Mouse (Mus musculus) forebrain, embryonic 14.5 days (tissue): ENCODE results near the gene Taf3. TPM values are rescaled to one million over a fixed set of nuclear protein-coding genes. Genes with fewer than 3 reads are reported as not detected.

Experiments
- ATAC-seq: fragments of 200-750 bp; cut with Nextera tagmentation; 2 replicates; pipeline ENCODE4 v1.8.0; 2017; ENCODE audit warnings: mild to moderate bottlenecking, moderate library complexity
- DNase-seq: peaks from one replicate; pipeline ENCODE4 v3.0.0-alpha.2; 2015; ENCODE audit warnings: low spot score
- H3K27ac ChIP-seq: fragments of 300-500 bp; sonication (generic); 2 replicates; pipeline ENCODE4 v1.5.1; 2014; ENCODE audit warnings: low read depth, mild to moderate bottlenecking, control low read depth, low read length, moderate library complexity
- H3K27me3 ChIP-seq: fragments of 300-500 bp; sonication (generic); replicated peaks from 2 replicates; pipeline ENCODE4 v1.6.1; 2014; ENCODE audit warnings: low read length, control low read depth, mixed read lengths; ENCODE audit not compliant: control insufficient read depth, insufficient read depth
- H3K36me3 ChIP-seq: fragments of 300-500 bp; sonication (generic); 2 replicates; pipeline ENCODE4 v1.6.1; 2014; ENCODE audit warnings: low read length, control low read depth; ENCODE audit not compliant: control insufficient read depth, insufficient read depth
- H3K4me1 ChIP-seq: fragments of 300-500 bp; sonication (generic); 2 replicates; pipeline ENCODE4 v1.6.1; 2014; ENCODE audit warnings: antibody characterized with exemption, low read length, control low read depth; ENCODE audit not compliant: control insufficient read depth, insufficient read depth
- H3K4me2 ChIP-seq: fragments of 300-500 bp; sonication (generic); 2 replicates; pipeline ENCODE4 v1.6.1; 2014; ENCODE audit warnings: mild to moderate bottlenecking, control low read depth, low read length
- H3K4me3 ChIP-seq: fragments of 300-500 bp; sonication (generic); 2 replicates; pipeline ENCODE4 v1.5.1; 2014; ENCODE audit warnings: low read depth, low read length, control low read depth
- H3K9ac ChIP-seq: fragments of 300-500 bp; sonication (generic); 2 replicates; pipeline ENCODE4 v1.6.1; 2014; ENCODE audit warnings: mild to moderate bottlenecking, low read length, control low read depth, moderate library complexity
- H3K9me3 ChIP-seq: fragments of 300-500 bp; sonication (generic); replicated peaks from 2 replicates; pipeline ENCODE4 v1.6.1; 2016; ENCODE audit warnings: low read length, control low read depth, mixed read lengths; ENCODE audit not compliant: control insufficient read depth
- WGBS: fragments of 180-500 bp; shearing (Covaris S2); extraction: QIAGEN DNeasy Blood & Tissue Kit; methylation state at CpG from one replicate; pipeline ENCODE4 v1.1.7; 2014; 5-methylcytosine and 5-hydroxymethylcytosine counted together
- polyA plus RNA-seq: library from polyadenylated mRNA; unstranded; fragments of >200 nt; fragmentation: Nextera tagmentation; extraction: Ambion mirVana; gene quantifications from 2 replicates; pipeline ENCODE4 v1.2.1, GENCODE M21; 2014

Taf3 gene
- polyA plus RNA-seq, 1 experiment from 2014 or later = 10.9 TPM

- no peaks in the 10 kb centered on the region for H3K4me1 ChIP-seq
- no peaks in the 10 kb centered on the region for H3K9me3 ChIP-seq
- peak; percentile 20; the same call in 1 of the 2 replicates for ATAC-seq
- no peak overlapping the region for H3K27ac ChIP-seq
- no peak overlapping the region for H3K9ac ChIP-seq
- H3K36me3 ChIP-seq = no peaks in the 10 kb centered on the region
- no peak overlapping the region for H3K4me3 ChIP-seq
- no peak overlapping the region for H3K4me2 ChIP-seq
- peak; percentile 28 for DNase-seq
- no peaks in the 10 kb centered on the region for H3K27me3 ChIP-seq
- WGBS = 55% methylated on average over 7 of the region's 7 CpGs
These were observed 18.6 kb downstream of the Taf3 start for GRCm38 (mm10) chr2:10029755-10030154.

- ATAC-seq = no peak
- Histone ChIP-seq H3K4me1 (no peaks in the 10 kb centered on the region), H3K4me2 (no peak overlapping the region), H3K27me3 (no peaks in the 10 kb centered on the region), H3K27ac (no peak overlapping the region), H3K9ac (no peak overlapping the region), H3K36me3 (no peaks in the 10 kb centered on the region), H3K4me3 (no peak overlapping the region), H3K9me3 (no peaks in the 10 kb centered on the region)
- WGBS = 88% methylated on average over 6 of the region's 6 CpGs
- DNase-seq = no peak
These were observed 24.1 kb downstream of the Taf3 start for GRCm38 (mm10) chr2:10024264-10024663.

GRCm38 (mm10) chr2:10021296-10021695 lies 27.1 kb downstream of the Taf3 start:
- WGBS = 91% methylated on average over 11 of the region's 11 CpGs
- Histone ChIP-seq H3K27me3 (no peaks in the 10 kb centered on the region), H3K9ac (no peak overlapping the region)

GRCm38 (mm10) chr2:10014951-10015635 lies 33.3 kb downstream of the Taf3 start:
- H3K27me3 ChIP-seq = no peaks in the 10 kb centered on the region
- H3K27ac ChIP-seq = no peak overlapping the region
- no peaks in the 10 kb centered on the region for H3K4me1 ChIP-seq
- no peak overlapping the region for H3K4me3 ChIP-seq
- DNase-seq (no peak), ATAC-seq (no peak)
- no peaks in the 10 kb centered on the region for H3K9me3 ChIP-seq
- H3K9ac ChIP-seq = no peak overlapping the region
- WGBS = 83% methylated on average over 10 of the region's 10 CpGs
- no peak overlapping the region for H3K4me2 ChIP-seq
- no peaks in the 10 kb centered on the region for H3K36me3 ChIP-seq

More at GRCm38 (mm10) chr2:10021296-10021695, 27.1 kb downstream of the Taf3 start:
- Histone ChIP-seq H3K27ac (no peak overlapping the region), H3K4me1 (no peaks in the 10 kb centered on the region), H3K4me3 (no peak overlapping the region), H3K36me3 (no peaks in the 10 kb centered on the region), H3K9me3 (no peaks in the 10 kb centered on the region), H3K4me2 (no peak overlapping the region)
- ATAC-seq (no peak), DNase-seq (no peak)

- WGBS = 33% methylated on average over 7 of the region's 7 CpGs
- H3K9me3 ChIP-seq = no peaks in the 10 kb centered on the region
- H3K27me3 ChIP-seq = no peaks in the 10 kb centered on the region
- H3K4me1 ChIP-seq = no peaks in the 10 kb centered on the region
- DNase-seq = peak; percentile 86
- no peaks in the 10 kb centered on the region for H3K36me3 ChIP-seq
- H3K9ac ChIP-seq = no peak overlapping the region
- no peak overlapping the region for H3K4me2 ChIP-seq
- ATAC-seq = peak; percentile 81
- H3K4me3 ChIP-seq = no peak overlapping the region
- no peak overlapping the region for H3K27ac ChIP-seq
These were observed 38.0 kb downstream of the Taf3 start for GRCm38 (mm10) chr2:10010263-10010909.

- no peak overlapping the region for H3K4me2 ChIP-seq
- no peaks in the 10 kb centered on the region for H3K9me3 ChIP-seq
- H3K4me1 ChIP-seq = no peaks in the 10 kb centered on the region
- H3K27me3 ChIP-seq = no peaks in the 10 kb centered on the region
- DNase-seq (no peak), ATAC-seq (peak; percentile 29; the same call in 1 of the 2 replicates)
- H3K36me3 ChIP-seq = no peaks in the 10 kb centered on the region
- H3K27ac ChIP-seq = no peak overlapping the region
- WGBS = 80% methylated on average over 13 of the region's 13 CpGs
- H3K9ac ChIP-seq = no peak overlapping the region
- H3K4me3 ChIP-seq = no peak overlapping the region
These were observed 38.6 kb downstream of the Taf3 start for GRCm38 (mm10) chr2:10009671-10010254.

- Histone ChIP-seq H3K9me3 (no peaks in the 10 kb centered on the region), H3K4me3 (no peak overlapping the region), H3K36me3 (no peaks in the 10 kb centered on the region), H3K9ac (no peak overlapping the region), H3K27ac (no peak overlapping the region), H3K4me2 (no peak overlapping the region), H3K27me3 (no peaks in the 10 kb centered on the region), H3K4me1 (no peaks in the 10 kb centered on the region)
- WGBS = 85% methylated on average over 4 of the region's 4 CpGs
- ATAC-seq = no peak
- DNase-seq = no peak
These were observed 39.8 kb downstream of the Taf3 start for GRCm38 (mm10) chr2:10008593-10008992.

- Histone ChIP-seq H3K27ac (no peak overlapping the region), H3K4me3 (no peak overlapping the region), H3K9ac (no peak overlapping the region), H3K27me3 (no peaks in the 10 kb centered on the region), H3K4me1 (no peaks in the 10 kb centered on the region), H3K9me3 (no peaks in the 10 kb centered on the region), H3K4me2 (no peak overlapping the region), H3K36me3 (no peaks in the 10 kb centered on the region)
- DNase-seq (no peak), ATAC-seq (no peak)
- 89% methylated on average over 8 of the region's 8 CpGs for WGBS
These were observed 43.3 kb downstream of the Taf3 start for GRCm38 (mm10) chr2:10004960-10005621.
